Mouse (Mus musculus): ENCODE data around the gene Vgll4. TPM values are rescaled to one million over a fixed set of nuclear protein-coding genes. Genes with fewer than 3 reads are reported as not detected.

Gene Vgll4
- polyA plus RNA-seq (2014; fragmentation: Nextera tagmentation; extraction: Ambion mirVana): 76.8 and 80.2 TPM in 2 replicates

DNA sequence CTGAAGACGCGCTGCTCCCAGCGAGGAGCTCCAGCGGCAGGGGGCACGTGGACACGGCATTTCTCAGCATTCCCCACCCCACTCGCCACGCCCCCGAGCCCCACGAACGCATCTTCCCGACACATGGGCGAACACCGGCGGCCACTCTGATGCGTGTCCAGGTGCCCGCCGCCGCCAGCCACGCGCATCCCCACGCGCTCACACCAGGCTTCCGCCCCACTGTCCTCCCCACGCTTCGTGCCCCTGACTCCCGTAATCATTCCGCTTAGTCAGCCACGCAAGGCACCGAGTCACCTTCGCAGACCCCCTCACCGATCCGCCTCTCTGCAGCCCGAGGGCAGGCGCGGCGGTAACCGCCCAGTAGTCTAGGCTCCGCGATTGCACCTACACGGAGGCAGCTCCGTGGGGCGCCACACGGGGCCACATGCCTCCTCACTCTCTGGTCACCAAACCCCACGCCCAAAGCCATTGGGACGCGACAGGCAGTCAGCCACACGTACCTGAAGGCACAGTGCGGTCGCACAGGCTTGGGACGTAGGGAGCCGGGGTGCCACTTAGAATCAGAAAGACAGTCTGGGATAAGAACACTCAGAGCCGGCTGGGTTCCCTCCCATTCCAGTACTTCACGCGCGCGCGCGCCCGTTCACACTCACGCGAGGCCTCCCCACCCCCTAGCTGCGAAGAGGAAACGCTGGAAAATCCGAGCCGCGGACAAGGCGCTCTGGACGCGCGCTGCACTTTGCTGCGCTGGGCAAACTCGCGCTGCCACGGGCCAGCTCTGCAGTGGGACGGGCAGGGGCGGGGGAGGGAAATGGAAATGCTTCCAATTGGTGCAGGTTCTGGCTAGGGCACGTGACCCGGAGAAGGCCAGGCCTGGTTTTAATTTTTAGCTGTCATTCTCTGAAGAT lies at the start of gene Vgll4:
Gene Vgll4 (minus strand): TSS at position 782 of the 908 bp plus-strand sequence.
- peak within 1 kb of the TSS; percentile 100 for H3K4me2 ChIP-seq (ENCODE audit: low read depth, low read length)
- H3K27me3 ChIP-seq (replicated peaks; ENCODE audit: control insufficient read depth, insufficient read depth, low read length): peaks cover 3% of the 10 kb centered on the region; the same call in 1 of the 2 replicates
- WGBS: 0% methylated on average over 41 of the region's 79 CpGs
- H3K27ac ChIP-seq (replicated peaks; ENCODE audit: low read depth, low read length): peak within 1 kb of the TSS; percentile 88
- H3K4me3 ChIP-seq (ENCODE audit: low read depth, low read length): peak within 1 kb of the TSS; percentile 75
- H3K9ac ChIP-seq (ENCODE audit: low read depth, low read length): peak within 1 kb of the TSS; percentile 84
- H3K9me3 ChIP-seq (ENCODE audit: control insufficient read depth, low read length): no peaks in the 10 kb centered on the region
- H3K4me1 ChIP-seq (ENCODE audit: control insufficient read depth, insufficient read depth, low read length): peaks cover 15% of the 10 kb centered on the region; the same call in 1 of the 2 replicates
- no peaks in the 10 kb centered on the region for H3K36me3 ChIP-seq (ENCODE audit: control insufficient read depth, insufficient read depth, low read length)
- DNase-seq (ENCODE audit: low spot score) (peak; percentile 91), ATAC-seq (ENCODE audit: low read depth) (peak; percentile 64)

GRCm38 (mm10) chr6:115015461-115015860 lies 45.7 kb upstream of the Vgll4 start:
- Histone ChIP-seq H3K27me3 (replicated peaks; ENCODE audit: control insufficient read depth, insufficient read depth, low read length) (no peaks in the 10 kb centered on the region), H3K4me1 (ENCODE audit: control insufficient read depth, insufficient read depth, low read length) (no peaks in the 10 kb centered on the region), H3K4me2 (ENCODE audit: low read depth, low read length) (no peak overlapping the region), H3K9ac (ENCODE audit: low read depth, low read length) (no peak overlapping the region), H3K36me3 (ENCODE audit: control insufficient read depth, insufficient read depth, low read length) (peaks cover 62% of the 10 kb centered on the region), H3K9me3 (ENCODE audit: control insufficient read depth, low read length) (no peaks in the 10 kb centered on the region), H3K27ac (replicated peaks; ENCODE audit: low read depth, low read length) (no peak overlapping the region), H3K4me3 (ENCODE audit: low read depth, low read length) (no peak overlapping the region)
- DNase-seq (ENCODE audit: low spot score): no peak
- ATAC-seq (ENCODE audit: low read depth): no peak
- WGBS: 93% methylated on average over 13 of the region's 13 CpGs

DNA sequence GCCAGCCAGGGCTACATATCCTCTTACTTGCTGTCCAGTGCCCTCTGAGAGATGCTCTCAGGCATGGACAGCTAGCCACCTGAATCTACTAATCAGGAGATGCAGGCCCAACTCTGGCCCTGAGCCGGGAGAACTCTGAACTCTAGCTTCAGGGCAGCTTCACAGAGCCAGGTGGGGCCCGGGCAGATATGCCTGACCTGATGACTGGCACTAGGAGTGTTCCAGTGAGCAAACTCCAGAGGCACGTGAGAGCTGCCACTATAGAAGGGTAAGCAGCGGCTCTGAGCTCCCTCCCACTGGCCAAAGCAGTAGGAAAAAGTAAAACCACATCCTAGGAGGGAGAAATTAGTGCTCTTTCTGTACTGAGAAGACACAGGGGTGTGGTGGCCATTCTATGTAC lies 43.8 kb upstream of the Vgll4 start:
- Histone ChIP-seq H3K4me3 (ENCODE audit: low read depth, low read length) (no peak overlapping the region), H3K4me1 (ENCODE audit: control insufficient read depth, insufficient read depth, low read length) (no peaks in the 10 kb centered on the region), H3K27me3 (replicated peaks; ENCODE audit: control insufficient read depth, insufficient read depth, low read length) (no peaks in the 10 kb centered on the region), H3K36me3 (ENCODE audit: control insufficient read depth, insufficient read depth, low read length) (peaks cover 63% of the 10 kb centered on the region), H3K4me2 (ENCODE audit: low read depth, low read length) (no peak overlapping the region), H3K27ac (replicated peaks; ENCODE audit: low read depth, low read length) (no peak overlapping the region), H3K9ac (ENCODE audit: low read depth, low read length) (no peak overlapping the region), H3K9me3 (ENCODE audit: control insufficient read depth, low read length) (no peaks in the 10 kb centered on the region)
- DNase-seq (ENCODE audit: low spot score) (no peak), ATAC-seq (ENCODE audit: low read depth) (no peak)
- 78% methylated on average over 4 of the region's 4 CpGs for WGBS

DNA sequence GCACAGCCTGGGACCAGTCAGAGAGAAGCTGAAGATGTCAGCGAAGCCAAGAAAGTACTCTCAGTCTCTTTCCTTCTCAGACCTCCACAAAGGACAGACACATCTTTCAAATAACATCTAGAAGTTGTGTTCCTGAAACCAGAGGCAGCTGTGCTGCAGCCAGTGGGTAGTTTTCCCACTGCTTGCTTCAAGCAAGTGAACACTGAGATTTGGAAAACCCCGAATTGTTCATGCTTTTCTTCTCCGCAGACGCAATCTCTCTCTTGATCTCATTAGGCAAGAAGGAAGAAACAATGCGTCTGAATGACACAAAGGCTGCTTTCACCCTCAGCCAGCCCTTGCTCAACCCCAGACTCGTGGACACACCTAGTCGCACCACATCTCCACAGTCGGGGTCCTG lies 42.0 kb upstream of the Vgll4 start:
- no peak overlapping the region for H3K27ac ChIP-seq (replicated peaks; ENCODE audit: low read depth, low read length)
- 63% methylated on average over 8 of the region's 8 CpGs for WGBS
- no peak overlapping the region for H3K4me2 ChIP-seq (ENCODE audit: low read depth, low read length)
- H3K36me3 ChIP-seq (ENCODE audit: control insufficient read depth, insufficient read depth, low read length): peaks cover 50% of the 10 kb centered on the region
- no peak for DNase-seq (ENCODE audit: low spot score)
- no peak for ATAC-seq (ENCODE audit: low read depth)
- H3K27me3 ChIP-seq (replicated peaks; ENCODE audit: control insufficient read depth, insufficient read depth, low read length): no peaks in the 10 kb centered on the region
- no peak overlapping the region for H3K9ac ChIP-seq (ENCODE audit: low read depth, low read length)
- H3K4me1 ChIP-seq (ENCODE audit: control insufficient read depth, insufficient read depth, low read length): 0 out of 2 replicates have a peak, but pooled peaks cover 3% of the 10 kb centered on the region
- H3K4me3 ChIP-seq (ENCODE audit: low read depth, low read length): no peak overlapping the region
- H3K9me3 ChIP-seq (ENCODE audit: control insufficient read depth, low read length): no peaks in the 10 kb centered on the region

GRCm38 (mm10) chr6:115010815-115011214 lies 41.0 kb upstream of the Vgll4 start:
- ATAC-seq (ENCODE audit: low read depth) (no peak), DNase-seq (ENCODE audit: low spot score) (no peak)
- H3K36me3 ChIP-seq (ENCODE audit: control insufficient read depth, insufficient read depth, low read length): peaks cover 43% of the 10 kb centered on the region
- H3K27ac ChIP-seq (replicated peaks; ENCODE audit: low read depth, low read length): no peak overlapping the region
- WGBS: 73% methylated on average over 9 of the region's 9 CpGs
- no peaks in the 10 kb centered on the region for H3K9me3 ChIP-seq (ENCODE audit: control insufficient read depth, low read length)
- H3K4me3 ChIP-seq (ENCODE audit: low read depth, low read length): no peak overlapping the region
- H3K27me3 ChIP-seq (replicated peaks; ENCODE audit: control insufficient read depth, insufficient read depth, low read length): no peaks in the 10 kb centered on the region
- H3K4me2 ChIP-seq (ENCODE audit: low read depth, low read length): no peak overlapping the region
- no peak overlapping the region for H3K9ac ChIP-seq (ENCODE audit: low read depth, low read length)
- 0 out of 2 replicates have a peak, but pooled peaks cover 3% of the 10 kb centered on the region for H3K4me1 ChIP-seq (ENCODE audit: control insufficient read depth, insufficient read depth, low read length)

- Histone ChIP-seq H3K9ac (ENCODE audit: low read depth, low read length) (no peak overlapping the region), H3K9me3 (ENCODE audit: control insufficient read depth, low read length) (no peaks in the 10 kb centered on the region), H3K4me1 (ENCODE audit: control insufficient read depth, insufficient read depth, low read length) (0 out of 2 replicates have a peak, but pooled peaks cover 3% of the 10 kb centered on the region), H3K27me3 (replicated peaks; ENCODE audit: control insufficient read depth, insufficient read depth, low read length) (no peaks in the 10 kb centered on the region), H3K4me3 (ENCODE audit: low read depth, low read length) (no peak overlapping the region), H3K36me3 (ENCODE audit: control insufficient read depth, insufficient read depth, low read length) (peaks cover 42% of the 10 kb centered on the region), H3K27ac (replicated peaks; ENCODE audit: low read depth, low read length) (no peak overlapping the region), H3K4me2 (ENCODE audit: low read depth, low read length) (no peak overlapping the region)
- 71% methylated on average over 9 of the region's 9 CpGs for WGBS
- ATAC-seq (ENCODE audit: low read depth) (no peak), DNase-seq (ENCODE audit: low spot score) (no peak)
Observed at GRCm38 (mm10) chr6:115010304-115010703, 40.5 kb upstream of the Vgll4 start.

DNA sequence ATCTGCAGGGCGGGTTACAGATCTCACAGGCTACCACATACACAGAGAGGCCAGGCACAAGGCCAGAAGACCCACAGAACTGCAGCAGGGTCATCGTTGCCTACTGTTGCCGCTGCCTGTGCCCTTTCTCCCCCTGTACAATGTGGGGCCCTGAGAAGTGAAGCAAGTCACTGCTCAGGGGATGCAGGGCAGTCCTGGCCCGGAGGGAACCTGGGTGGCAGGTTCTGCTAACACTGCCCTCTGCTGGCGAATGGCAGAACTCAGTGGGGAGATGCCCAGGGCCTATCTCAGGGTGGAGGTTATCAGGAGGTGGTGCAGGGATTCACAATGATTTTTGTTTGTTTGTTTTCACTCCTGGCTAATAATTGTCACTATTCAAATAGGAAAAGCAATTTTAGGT lies 37.9 kb upstream of the Vgll4 start:
- Histone ChIP-seq H3K9ac (ENCODE audit: low read depth, low read length) (no peak overlapping the region), H3K27ac (replicated peaks; ENCODE audit: low read depth, low read length) (no peak overlapping the region), H3K4me1 (ENCODE audit: control insufficient read depth, insufficient read depth, low read length) (0 out of 2 replicates have a peak, but pooled peaks cover 3% of the 10 kb centered on the region), H3K4me3 (ENCODE audit: low read depth, low read length) (no peak overlapping the region), H3K4me2 (ENCODE audit: low read depth, low read length) (no peak overlapping the region), H3K9me3 (ENCODE audit: control insufficient read depth, low read length) (no peaks in the 10 kb centered on the region), H3K36me3 (ENCODE audit: control insufficient read depth, insufficient read depth, low read length) (peaks cover 34% of the 10 kb centered on the region), H3K27me3 (replicated peaks; ENCODE audit: control insufficient read depth, insufficient read depth, low read length) (no peaks in the 10 kb centered on the region)
- peak; percentile 75 for DNase-seq (ENCODE audit: low spot score)
- ATAC-seq (ENCODE audit: low read depth): peak; percentile 64; the same call in 1 of the 2 replicates
- WGBS: 32% methylated on average over 5 of the region's 5 CpGs

- WGBS: 57% methylated on average over 6 of the region's 6 CpGs
- Histone ChIP-seq H3K9ac (ENCODE audit: low read depth, low read length) (no peak overlapping the region), H3K36me3 (ENCODE audit: control insufficient read depth, insufficient read depth, low read length) (peaks cover 32% of the 10 kb centered on the region), H3K27ac (replicated peaks; ENCODE audit: low read depth, low read length) (no peak overlapping the region), H3K4me3 (ENCODE audit: low read depth, low read length) (no peak overlapping the region), H3K27me3 (replicated peaks; ENCODE audit: control insufficient read depth, insufficient read depth, low read length) (no peaks in the 10 kb centered on the region), H3K4me1 (ENCODE audit: control insufficient read depth, insufficient read depth, low read length) (0 out of 2 replicates have a peak, but pooled peaks cover 3% of the 10 kb centered on the region), H3K9me3 (ENCODE audit: control insufficient read depth, low read length) (no peaks in the 10 kb centered on the region), H3K4me2 (ENCODE audit: low read depth, low read length) (no peak overlapping the region)
- DNase-seq (ENCODE audit: low spot score) (no peak), ATAC-seq (ENCODE audit: low read depth) (no peak)
Observed at GRCm38 (mm10) chr6:115006948-115007347, 37.2 kb upstream of the Vgll4 start.
